Mouse (Mus musculus) macrophage (primary cell): Measurements from ENCODE around the gene Acp7. TPM values are rescaled to one million over a fixed set of nuclear protein-coding genes. Genes with fewer than 3 reads are reported as not detected.

Source experiments
- H3K27ac ChIP-seq: fragments of 350-480 bp; formaldehyde crosslinking; 2 replicates; pipeline ENCODE4 v1.9.0; 2021
- H3K36me3 ChIP-seq: fragments of 350-480 bp; formaldehyde crosslinking; 2 replicates; pipeline ENCODE4 v1.9.0; 2021; ENCODE audit errors: inconsistent target
- H3K4me3 ChIP-seq: fragments of 350-480 bp; formaldehyde crosslinking; 2 replicates; pipeline ENCODE4 v1.9.0; 2021; ENCODE audit errors: inconsistent target
- H3K79me2 ChIP-seq: fragments of 350-480 bp; formaldehyde crosslinking; 2 replicates; pipeline ENCODE4 v1.9.0; 2021; ENCODE audit errors: inconsistent target
- WGBS: methylation state at CpG from one replicate; pipeline ENCODE4 v1.1.7; 2026; ENCODE audit warnings: inconsistent platforms; ENCODE audit not compliant: missing documents; 5-methylcytosine and 5-hydroxymethylcytosine counted together
- polyA plus RNA-seq: library from polyadenylated mRNA; stranded (reverse); fragments of 250-400 nt; gene quantifications from 3 replicates; pipeline ENCODE4 v1.2.4, GENCODE M21; 2018; ENCODE audit warnings: inconsistent platforms

Acp7 gene
- polyA plus RNA-seq, 1 experiment from 2014 or later, result not detected

DNA sequence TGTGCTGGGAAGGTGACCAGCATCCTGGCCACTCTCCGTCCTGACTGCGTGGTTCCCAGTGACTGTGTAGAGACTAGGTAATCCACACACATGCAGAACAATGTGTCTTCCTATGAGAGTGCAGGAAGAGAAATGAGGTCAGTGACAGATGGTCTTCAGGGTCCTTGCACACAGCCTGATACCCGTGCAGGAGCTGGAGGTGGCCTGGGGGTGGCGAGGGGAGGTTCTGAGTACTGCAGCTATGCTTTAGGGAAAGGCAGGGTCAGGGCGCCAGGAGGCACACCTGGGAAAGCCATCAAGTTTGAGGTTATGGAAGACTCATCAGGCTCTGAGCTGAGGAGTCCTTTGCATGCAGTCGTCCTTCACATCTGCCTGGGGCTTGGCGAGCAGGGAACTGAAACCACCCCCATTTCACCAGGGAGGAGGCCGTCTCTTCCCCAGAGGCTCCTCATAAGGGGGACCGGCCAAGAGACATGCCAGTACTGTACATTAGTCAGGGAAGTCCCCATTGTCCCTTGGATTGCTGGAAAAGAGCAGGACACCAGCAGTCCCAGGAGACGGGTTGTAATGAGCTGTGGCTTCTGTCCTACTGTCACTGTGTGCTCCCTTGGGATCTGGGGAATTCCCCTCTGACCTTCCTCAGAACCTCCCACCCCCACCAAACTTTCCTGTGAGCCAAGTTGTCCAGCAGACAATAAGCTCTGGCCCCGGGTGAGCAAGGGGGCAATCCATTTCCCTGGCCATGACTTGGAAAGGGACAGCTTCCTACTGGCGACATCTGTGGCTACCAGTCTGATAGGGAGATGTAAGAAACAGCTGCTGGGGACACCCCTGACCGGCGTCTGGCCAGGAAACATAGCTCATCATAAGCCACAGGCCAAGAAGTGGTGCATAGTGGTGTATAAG is 37.7 kb downstream of the Acp7 start:
- Histone ChIP-seq H3K27ac (no peak overlapping the region), H3K36me3 (no peaks in the 10 kb centered on the region), H3K79me2 (peaks cover 93% of the 10 kb centered on the region), H3K4me3 (no peak overlapping the region)
- WGBS, result 53% methylated on average over 14 of the region's 14 CpGs

DNA sequence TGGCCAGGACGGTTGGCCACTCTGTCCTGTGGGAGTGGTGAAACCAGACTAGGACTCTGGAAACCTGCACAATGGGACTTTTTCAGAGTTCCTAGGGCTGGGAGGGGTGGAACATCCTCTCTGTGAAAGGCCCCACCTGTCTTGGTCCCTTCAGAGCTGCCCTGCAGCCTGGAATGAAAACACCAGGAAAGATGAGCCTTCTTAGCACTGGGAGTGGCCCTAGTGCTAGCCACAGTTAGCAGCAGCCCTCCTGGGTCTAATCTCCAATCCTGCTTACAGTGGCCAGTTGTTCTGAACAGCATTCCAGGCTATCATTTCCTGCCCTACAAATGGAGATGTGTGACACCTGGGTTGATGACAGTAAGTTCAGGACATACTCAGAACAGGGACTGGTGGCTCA is 39.3 kb downstream of the Acp7 start:
- Histone ChIP-seq H3K4me3 (no peak overlapping the region), H3K79me2 (peaks cover 100% of the 10 kb centered on the region), H3K27ac (no peak overlapping the region), H3K36me3 (no peaks in the 10 kb centered on the region)
- 100% methylated on average over 1 of the region's 1 CpGs for WGBS

DNA sequence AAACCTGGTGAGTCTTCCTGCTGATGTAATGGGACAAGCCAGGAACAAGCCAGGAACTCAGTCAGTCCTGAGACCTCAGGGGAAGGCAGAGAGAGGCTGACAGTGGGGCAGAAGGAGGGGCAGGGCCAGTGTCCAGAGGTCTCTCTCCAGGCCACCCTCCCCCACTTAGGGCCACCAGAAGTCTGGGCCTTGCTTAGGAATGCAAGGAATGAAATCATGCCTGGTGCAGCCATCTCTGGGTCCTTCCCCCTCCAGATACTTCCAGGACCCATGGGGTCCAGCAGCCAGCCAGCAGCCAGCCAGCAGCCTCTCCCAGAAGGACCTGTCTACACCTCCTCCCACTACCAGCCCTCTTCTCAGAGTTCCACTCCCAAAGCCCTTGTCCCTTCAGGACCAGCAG is 43.5 kb downstream of the Acp7 start:
- no peak overlapping the region for H3K4me3 ChIP-seq
- H3K79me2 ChIP-seq, result peaks cover 79% of the 10 kb centered on the region
- H3K36me3 ChIP-seq, result no peaks in the 10 kb centered on the region
- H3K27ac ChIP-seq, result no peak overlapping the region

DNA sequence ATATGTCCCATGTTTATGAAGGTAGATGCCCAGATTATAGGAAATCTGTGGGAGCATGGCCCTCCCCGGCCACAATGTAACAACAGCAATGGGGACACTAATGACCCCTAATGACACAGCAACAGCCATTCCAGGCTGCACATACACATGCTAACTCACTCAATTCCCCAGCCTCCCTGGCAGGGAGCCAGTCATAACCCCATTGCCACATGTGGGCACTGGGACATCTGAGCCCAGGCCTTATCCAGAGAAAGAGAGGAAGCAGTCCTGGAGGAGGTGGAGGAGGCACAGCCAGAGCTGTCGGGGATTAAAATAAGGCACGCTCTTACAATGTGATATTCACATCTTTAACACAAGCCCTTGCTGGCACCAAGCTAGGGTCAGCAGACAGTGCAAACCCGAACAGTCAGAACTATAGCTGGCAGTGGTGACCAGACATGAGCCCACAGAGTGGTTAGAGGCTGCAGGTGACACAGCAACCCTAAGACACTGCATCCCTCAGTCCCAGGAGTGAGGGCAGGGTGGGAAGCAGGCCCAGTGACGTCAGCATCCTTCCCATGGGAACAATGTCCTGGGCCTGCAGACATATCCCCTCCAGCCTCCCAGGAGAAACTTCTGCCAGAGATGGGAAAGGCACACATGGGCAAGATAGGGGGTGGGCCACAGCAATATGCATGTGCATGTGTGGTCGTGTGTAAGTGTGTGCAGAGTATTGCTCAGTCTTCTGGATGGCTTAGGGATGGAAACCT is 44.3 kb downstream of the Acp7 start:
- H3K4me3 ChIP-seq, result no peak overlapping the region
- 85% methylated on average over 6 of the region's 6 CpGs for WGBS
- H3K79me2 ChIP-seq, result peaks cover 79% of the 10 kb centered on the region
- no peak overlapping the region for H3K27ac ChIP-seq
- no peaks in the 10 kb centered on the region for H3K36me3 ChIP-seq

DNA sequence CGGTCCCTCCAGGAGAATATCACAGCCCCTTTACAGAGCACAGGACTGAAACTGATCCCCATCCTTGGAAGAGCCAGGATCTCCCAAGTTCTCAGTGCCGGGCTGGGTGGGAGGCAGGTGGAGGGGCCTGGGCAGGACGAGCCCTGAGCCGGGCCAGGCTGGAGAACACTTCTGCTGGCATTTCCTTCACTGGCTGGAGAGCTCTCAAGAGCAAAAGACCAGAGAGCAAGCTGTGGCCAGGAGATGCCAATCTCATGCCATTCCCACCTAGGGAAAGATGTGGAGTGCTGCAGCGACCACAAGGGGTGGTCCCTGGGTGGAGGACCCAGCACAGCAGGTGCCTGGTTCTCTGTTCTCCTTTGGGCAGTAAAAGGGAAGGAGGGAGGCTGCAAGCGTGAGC is 46.1 kb downstream of the Acp7 start:
- no peak overlapping the region for H3K4me3 ChIP-seq
- H3K36me3 ChIP-seq, result no peaks in the 10 kb centered on the region
- H3K79me2 ChIP-seq, result peaks cover 78% of the 10 kb centered on the region
- WGBS, result 84% methylated on average over 6 of the region's 6 CpGs
- H3K27ac ChIP-seq, result no peak overlapping the region

DNA sequence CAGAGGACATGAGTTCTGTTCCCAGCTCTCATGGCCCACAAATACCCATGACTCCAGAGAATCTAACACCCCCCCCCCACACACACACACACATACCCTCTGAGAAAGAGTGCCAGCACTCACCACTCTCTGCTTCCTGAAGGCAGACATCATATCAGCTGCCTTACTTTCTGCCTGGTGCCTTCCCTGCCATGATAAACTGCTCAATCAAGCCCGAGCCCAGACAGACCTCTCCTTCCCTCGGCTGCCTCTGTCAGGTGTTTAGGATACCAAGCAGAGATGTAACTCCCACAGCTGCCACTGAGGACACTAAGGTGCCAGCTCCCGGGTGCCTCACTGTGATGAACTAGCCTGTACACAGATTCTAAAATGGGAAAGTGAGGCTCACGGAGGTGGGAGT is 46.7 kb downstream of the Acp7 start:
- peaks cover 78% of the 10 kb centered on the region for H3K79me2 ChIP-seq
- no peak overlapping the region for H3K4me3 ChIP-seq
- H3K36me3 ChIP-seq, result no peaks in the 10 kb centered on the region
- WGBS, result 88% methylated on average over 4 of the region's 4 CpGs
- H3K27ac ChIP-seq, result no peak overlapping the region

DNA sequence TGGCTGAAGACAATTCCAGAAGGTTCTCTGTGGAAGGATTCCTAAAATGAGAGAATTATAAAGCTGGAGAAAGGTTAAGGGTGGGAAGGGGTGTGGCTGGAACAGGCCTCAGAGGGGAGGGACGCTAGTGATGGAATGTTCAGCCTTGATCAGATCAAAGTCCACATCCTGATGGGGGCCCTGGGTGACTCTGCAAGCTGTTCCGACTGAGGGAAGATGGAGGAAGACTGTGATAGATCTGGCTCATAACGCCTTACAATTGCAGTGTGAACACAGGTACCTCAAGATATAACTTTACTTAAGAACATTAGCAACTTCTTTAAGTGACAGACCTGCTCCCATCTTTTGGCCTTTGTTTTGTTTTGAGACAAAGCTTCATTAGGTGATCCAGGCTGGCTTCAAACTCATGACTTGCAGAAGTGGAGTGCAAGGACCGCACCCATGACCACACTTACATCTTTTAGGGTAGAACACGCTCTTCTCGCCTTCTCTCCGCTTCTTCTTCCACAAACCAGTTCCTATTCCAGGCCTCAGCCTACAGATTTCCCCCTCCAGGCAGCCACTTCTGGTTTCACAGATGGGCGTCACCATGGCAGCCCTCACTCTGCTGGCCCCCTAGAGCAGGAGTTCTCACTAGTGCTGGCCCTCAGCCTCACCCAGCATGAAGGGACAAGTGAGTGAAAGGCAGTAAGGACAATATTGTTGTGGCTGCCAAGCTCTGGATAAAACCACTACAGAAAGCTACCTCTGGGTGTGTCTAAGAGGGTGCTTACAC is 47.4 kb downstream of the Acp7 start:
- Histone ChIP-seq H3K27ac (no peak overlapping the region), H3K36me3 (no peaks in the 10 kb centered on the region), H3K4me3 (no peak overlapping the region), H3K79me2 (peaks cover 78% of the 10 kb centered on the region; the same call in 1 of the 2 replicates)
- WGBS, result 43% methylated on average over 7 of the region's 8 CpGs

DNA sequence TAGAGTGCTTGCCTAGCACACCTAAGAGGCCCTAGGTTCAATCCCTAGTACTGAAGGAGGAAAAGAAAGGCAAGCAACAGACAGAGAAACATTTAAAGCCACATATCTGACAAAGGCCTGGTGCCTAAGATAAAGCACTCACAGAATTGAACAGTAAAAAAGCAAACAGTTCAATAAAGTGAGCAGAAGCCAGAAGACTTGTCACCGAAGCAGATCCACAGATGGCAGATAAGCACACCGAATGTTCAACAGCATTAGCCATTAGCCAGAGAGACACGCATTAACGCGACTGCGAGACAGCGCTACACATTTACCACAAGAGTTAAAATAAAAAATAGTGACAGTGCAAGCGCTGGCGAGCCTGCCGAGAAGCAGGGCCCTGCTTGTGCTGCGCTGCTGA is 48.3 kb downstream of the Acp7 start:
- H3K27ac ChIP-seq, result no peak overlapping the region
- 93% methylated on average over 11 of the region's 11 CpGs for WGBS

DNA sequence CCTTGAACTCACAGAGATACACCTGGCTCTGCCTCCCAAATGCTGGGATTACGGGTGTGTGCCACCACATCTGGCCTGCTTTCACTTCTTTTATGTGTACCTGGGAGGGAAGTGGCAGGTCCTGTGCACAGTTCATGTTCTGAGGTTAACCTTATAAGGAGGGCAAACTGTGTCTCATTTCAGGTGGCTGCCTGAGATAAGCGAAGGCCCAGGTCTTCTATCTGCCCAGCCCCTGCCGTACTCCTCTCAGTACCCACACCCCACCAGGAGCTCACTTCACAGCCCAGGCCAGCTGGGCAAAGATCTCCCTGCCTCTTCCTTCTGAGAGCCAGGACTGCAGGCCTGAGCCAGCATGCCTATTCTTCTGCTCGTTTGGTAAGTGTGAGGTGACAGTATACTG is 49.4 kb downstream of the Acp7 start:
- Histone ChIP-seq H3K36me3 (no peaks in the 10 kb centered on the region), H3K27ac (no peak overlapping the region), H3K79me2 (peaks cover 78% of the 10 kb centered on the region; the same call in 1 of the 2 replicates), H3K4me3 (no peak overlapping the region)
- whole genome bisulfite sequencing, result 84% methylated on average over 4 of the region's 4 CpGs

More for the DNA sequence above, 48.3 kb downstream of the Acp7 start:
- Histone ChIP-seq H3K79me2 (peaks cover 78% of the 10 kb centered on the region; the same call in 1 of the 2 replicates), H3K4me3 (no peak overlapping the region), H3K36me3 (no peaks in the 10 kb centered on the region)

DNA sequence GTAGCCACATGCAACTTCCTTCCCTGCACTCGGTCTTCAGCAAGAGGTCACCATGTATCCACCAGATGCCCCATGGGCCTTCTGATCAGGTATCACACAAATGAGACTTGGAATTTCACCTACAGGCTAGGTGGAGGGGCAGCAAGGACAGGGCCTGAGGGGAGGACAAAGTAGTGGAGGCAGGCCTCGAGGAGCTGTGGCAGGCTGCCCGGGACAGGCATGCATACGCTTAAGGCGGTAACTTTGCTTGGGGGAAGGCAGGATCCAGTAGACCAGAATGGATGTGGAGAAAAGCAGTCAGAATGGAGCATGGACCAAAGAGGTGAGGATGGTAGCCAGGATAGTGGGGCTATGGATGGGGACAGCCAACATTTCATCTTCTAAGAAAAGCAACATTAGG is 51.3 kb downstream of the Acp7 start:
- H3K36me3 ChIP-seq, result no peaks in the 10 kb centered on the region
- H3K27ac ChIP-seq, result no peak overlapping the region
- no peak overlapping the region for H3K4me3 ChIP-seq
- 68% methylated on average over 5 of the region's 5 CpGs for WGBS
- peaks cover 81% of the 10 kb centered on the region; the same call in 1 of the 2 replicates for H3K79me2 ChIP-seq

DNA sequence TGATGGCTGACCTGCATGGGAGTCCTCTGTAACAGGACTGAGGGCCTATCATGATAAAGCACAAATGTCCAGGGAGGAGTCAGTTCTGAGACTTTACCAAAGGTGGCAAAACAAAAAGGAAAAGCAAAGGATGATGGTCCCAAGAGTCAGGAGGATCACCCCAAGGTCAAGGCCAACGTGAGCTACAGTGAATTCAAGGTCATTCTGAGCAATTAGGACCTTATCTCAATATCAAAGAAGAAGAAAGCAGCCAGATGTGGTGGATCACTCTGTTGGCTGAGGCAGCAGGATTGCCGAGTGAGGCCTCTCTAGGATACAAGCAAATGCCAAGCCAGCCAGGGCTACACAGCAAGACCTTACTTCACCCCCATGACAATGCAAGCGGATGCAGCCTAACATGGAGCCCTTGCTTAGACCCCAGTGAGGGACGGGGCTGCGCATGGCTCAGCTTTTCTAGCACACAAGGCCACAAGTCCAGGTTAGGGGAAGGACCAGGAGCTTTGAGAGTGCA is 52.5 kb downstream of the Acp7 start:
- no peak overlapping the region for H3K27ac ChIP-seq

DNA sequence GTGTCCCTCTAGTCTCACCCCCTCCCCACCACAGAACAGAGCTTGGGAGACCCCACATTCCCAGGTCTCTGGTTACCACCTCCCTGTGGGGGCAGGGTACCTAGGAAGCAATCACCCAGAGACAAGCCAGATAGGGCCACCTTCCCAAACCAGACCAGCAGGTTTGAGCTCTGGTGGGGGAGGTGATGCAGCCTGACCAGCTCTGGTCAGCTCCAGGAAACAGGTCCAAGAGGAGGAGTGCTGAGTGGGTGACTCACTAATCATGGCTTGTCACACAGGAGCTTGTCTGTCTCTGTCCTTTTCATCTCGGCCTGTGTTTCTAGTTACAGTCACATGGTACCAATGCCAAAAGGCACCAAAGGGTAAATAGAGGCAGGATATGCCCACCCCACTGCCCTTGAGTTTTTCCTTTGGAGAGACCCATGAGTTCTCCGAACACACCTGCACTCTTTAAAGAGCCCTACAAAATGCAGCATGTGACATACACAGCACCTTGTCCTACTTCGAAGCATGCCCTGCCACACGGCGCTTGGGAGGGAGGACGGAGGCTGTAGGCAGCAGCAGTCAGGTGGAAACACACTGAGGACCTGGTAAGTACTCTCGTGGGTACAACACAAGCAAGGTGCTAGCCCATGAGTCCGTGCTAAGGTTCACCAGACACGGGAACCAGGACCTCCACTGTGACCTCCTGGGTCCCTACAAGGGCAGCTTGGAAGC is 53.1 kb downstream of the Acp7 start:
- Histone ChIP-seq H3K79me2 (peaks cover 98% of the 10 kb centered on the region; the same call in 1 of the 2 replicates), H3K27ac (no peak overlapping the region), H3K4me3 (no peak overlapping the region), H3K36me3 (no peaks in the 10 kb centered on the region)
- 97% methylated on average over 9 of the region's 9 CpGs for WGBS

More for the DNA sequence above, 52.5 kb downstream of the Acp7 start:
- Histone ChIP-seq H3K4me3 (no peak overlapping the region), H3K79me2 (peaks cover 94% of the 10 kb centered on the region; the same call in 1 of the 2 replicates), H3K36me3 (no peaks in the 10 kb centered on the region)
- 95% methylated on average over 5 of the region's 5 CpGs for WGBS

DNA sequence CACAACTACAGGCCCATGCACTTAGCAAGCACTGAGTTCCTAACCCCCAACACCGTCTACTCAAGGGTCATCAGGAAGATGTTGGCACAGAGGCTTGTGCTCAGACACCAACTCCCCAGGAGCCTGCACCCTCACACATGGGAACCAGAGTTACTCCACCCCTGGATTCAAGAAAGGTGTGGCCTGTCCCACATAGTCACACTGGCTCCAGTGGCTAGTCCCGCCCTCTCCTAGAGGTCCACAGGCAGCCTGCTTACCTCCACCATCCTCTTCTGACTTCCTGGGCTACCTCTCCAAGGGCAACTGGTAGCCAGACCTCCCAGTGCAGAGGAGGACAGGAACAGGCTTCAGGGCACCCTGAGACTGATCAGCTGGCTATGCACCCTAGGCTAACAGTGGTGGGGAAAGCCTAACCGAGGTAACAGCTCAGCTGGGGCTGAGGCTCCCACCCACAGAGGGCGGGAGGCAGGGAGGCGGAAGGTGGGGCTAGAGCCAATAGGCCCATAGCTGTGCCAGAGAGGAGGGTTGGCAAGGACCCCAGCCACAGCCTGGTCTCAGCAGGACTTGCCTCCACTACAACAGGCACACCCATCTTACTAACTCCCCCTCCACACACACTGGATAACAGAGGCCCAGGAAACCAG is 54.7 kb downstream of the Acp7 start:
- Histone ChIP-seq H3K4me3 (no peak overlapping the region), H3K36me3 (no peaks in the 10 kb centered on the region), H3K79me2 (peaks cover 84% of the 10 kb centered on the region; the same call in 1 of the 2 replicates), H3K27ac (no peak overlapping the region)
- 83% methylated on average over 5 of the region's 5 CpGs for WGBS
